Mouse (Mus musculus): Measurements from ENCODE around the gene Slc26a8.

DNA sequence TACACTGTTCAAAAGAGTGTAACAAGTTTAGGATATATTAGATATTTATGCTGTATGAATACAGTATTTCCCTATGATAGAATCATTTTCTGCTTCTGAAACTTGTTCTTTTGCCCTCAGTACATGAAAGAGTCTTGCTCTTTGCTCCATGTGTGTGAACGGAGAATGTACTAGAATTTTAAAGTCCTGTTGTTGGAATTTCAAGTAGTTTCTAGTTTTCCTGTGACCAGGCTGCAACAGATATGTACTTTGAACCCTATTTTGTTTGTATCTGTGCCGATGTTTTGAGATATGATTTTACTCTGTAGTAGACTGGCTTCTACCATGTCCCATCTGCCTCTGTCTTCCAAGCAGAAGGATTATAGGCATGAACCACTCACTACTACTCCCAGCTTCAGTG lies 17.8 kb upstream of the Slc26a8 start:
- TF ChIP-seq CTCF (IDR thresholded peaks at IDR 0.05; ENCODE audit: low read depth, low read length), result no peak
- TF ChIP-seq GATA1 (IDR thresholded peaks at IDR 0.05; ENCODE audit: borderline replicate concordance, low read length), result no peak
- TF ChIP-seq TAL1 (conservative IDR thresholded peaks at IDR 0.05; ENCODE audit: low read depth, low read length), result no peak
- no peak for TF ChIP-seq POLR2AphosphoS5 (IDR thresholded peaks at IDR 0.05; ENCODE audit: insufficient replicate concordance, low read depth, low read length)
- no peak for TF ChIP-seq GATA2 (IDR thresholded peaks at IDR 0.05; ENCODE audit: borderline replicate concordance, low read depth, low read length)

All from G1E (cell line).